Mouse (Mus musculus) midbrain, embryonic 11.5 days (tissue): ENCODE data around the gene Gpn3. TPM values are rescaled to one million over a fixed set of nuclear protein-coding genes. Genes with fewer than 3 reads are reported as not detected.

Source experiments
- ATAC-seq: fragments of 200-750 bp; cut with Nextera tagmentation; 2 replicates; pipeline ENCODE4 v1.8.0; 2017; ENCODE audit warnings: moderate TSS enrichment, moderate library complexity; ENCODE audit not compliant: low FRiP score
- DNase-seq: peaks from one replicate; pipeline ENCODE4 v3.0.0; 2015; ENCODE audit warnings: low spot score; ENCODE audit errors: missing footprints
- H3K27ac ChIP-seq: fragments of 300-500 bp; sonication (generic); 2 replicates; pipeline ENCODE4 v1.5.1; 2014; ENCODE audit warnings: low read depth, low read length
- H3K27me3 ChIP-seq: fragments of 300-500 bp; sonication (generic); 2 replicates; pipeline ENCODE4 v1.6.1; 2014; ENCODE audit warnings: mild to moderate bottlenecking, low read length, moderate library complexity, mixed read lengths; ENCODE audit not compliant: control insufficient read depth, insufficient read depth
- H3K36me3 ChIP-seq: fragments of 300-500 bp; sonication (generic); 2 replicates; pipeline ENCODE4 v1.6.1; 2014; ENCODE audit warnings: mild to moderate bottlenecking, low read length, moderate library complexity, mixed read lengths; ENCODE audit not compliant: control insufficient read depth, insufficient read depth
- H3K4me1 ChIP-seq: fragments of 300-500 bp; sonication (generic); 2 replicates; pipeline ENCODE4 v1.6.1; 2014; ENCODE audit warnings: low read length; ENCODE audit not compliant: control insufficient read depth, insufficient read depth
- H3K4me2 ChIP-seq: fragments of 300-500 bp; sonication (generic); 2 replicates; pipeline ENCODE4 v1.6.1; 2014; ENCODE audit warnings: mild to moderate bottlenecking, moderate library complexity
- H3K4me3 ChIP-seq: fragments of 300-500 bp; sonication (generic); 2 replicates; pipeline ENCODE4 v1.5.1; 2014; ENCODE audit warnings: low read depth, low read length
- H3K9ac ChIP-seq: fragments of 300-500 bp; sonication (generic); 2 replicates; pipeline ENCODE4 v1.6.1; 2014; ENCODE audit warnings: low read length
- H3K9me3 ChIP-seq: fragments of 300-500 bp; sonication (generic); 2 replicates; pipeline ENCODE4 v1.6.1; 2016; ENCODE audit warnings: low read length; ENCODE audit not compliant: control insufficient read depth
- WGBS: fragments of 180-500 bp; shearing (Covaris S2); extraction: QIAGEN DNeasy Blood & Tissue Kit; methylation state at CpG from one replicate; pipeline ENCODE4 v1.1.7; 2014; 5-methylcytosine and 5-hydroxymethylcytosine counted together
- polyA plus RNA-seq: library from polyadenylated mRNA; unstranded; fragments of >200 nt; fragmentation: Nextera tagmentation; extraction: Ambion mirVana; gene quantifications from 2 replicates; pipeline ENCODE4 v1.2.1, GENCODE M21; 2014

The Gpn3 gene
- polyA plus RNA-seq, 1 experiment from 2014 or later, result 61.2 TPM

DNA sequence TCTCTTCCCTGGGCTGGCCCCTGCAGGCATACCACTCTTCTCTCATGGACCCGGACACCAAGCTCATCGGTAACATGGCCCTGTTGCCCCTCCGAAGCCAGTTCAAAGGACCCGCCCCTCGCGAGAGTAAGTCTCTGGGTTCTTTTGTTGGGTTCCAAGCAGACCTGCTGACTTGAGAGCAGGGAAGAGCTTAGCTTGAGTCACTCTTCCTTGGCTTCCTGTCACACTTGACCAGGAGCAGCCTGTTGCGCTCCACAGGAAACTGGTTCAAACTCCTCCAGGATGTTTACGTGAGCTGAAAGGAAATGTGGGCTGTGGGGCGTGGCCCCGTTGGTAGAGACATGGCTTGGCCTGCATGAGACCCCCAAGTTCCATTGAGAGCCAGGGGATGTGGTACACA, 25.1 kb downstream of the Gpn3 start:
- H3K9ac ChIP-seq, result no peak overlapping the region
- H3K36me3 ChIP-seq, result peaks cover 2% of the 10 kb centered on the region; the same call in 1 of the 2 replicates
- H3K4me3 ChIP-seq, result no peak overlapping the region
- H3K4me2 ChIP-seq, result no peak overlapping the region
- DNase-seq (no peak), ATAC-seq (no peak)
- no peaks in the 10 kb centered on the region for H3K9me3 ChIP-seq
- H3K27me3 ChIP-seq, result no peaks in the 10 kb centered on the region
- WGBS, result 89% methylated on average over 10 of the region's 10 CpGs
- H3K27ac ChIP-seq, result no peak overlapping the region
- peaks cover 6% of the 10 kb centered on the region for H3K4me1 ChIP-seq

GRCm38 (mm10) chr5:122397495-122397894, 25.8 kb downstream of the Gpn3 start:
- WGBS, result 95% methylated on average over 8 of the region's 8 CpGs
- no peak overlapping the region for H3K9ac ChIP-seq
- DNase-seq, result no peak
- H3K9me3 ChIP-seq, result no peaks in the 10 kb centered on the region
- no peak overlapping the region for H3K4me3 ChIP-seq
- H3K27me3 ChIP-seq, result no peaks in the 10 kb centered on the region
- H3K4me1 ChIP-seq, result peaks cover 3% of the 10 kb centered on the region
- no peak overlapping the region for H3K27ac ChIP-seq
- ATAC-seq, result no peak
- no peak overlapping the region for H3K4me2 ChIP-seq
- peaks cover 2% of the 10 kb centered on the region; the same call in 1 of the 2 replicates for H3K36me3 ChIP-seq

GRCm38 (mm10) chr5:122399871-122400270, 28.2 kb downstream of the Gpn3 start:
- no peak overlapping the region for H3K27ac ChIP-seq
- no peaks in the 10 kb centered on the region for H3K27me3 ChIP-seq
- no peak overlapping the region for H3K9ac ChIP-seq
- DNase-seq (no peak), ATAC-seq (no peak)
- 91% methylated on average over 8 of the region's 8 CpGs for WGBS
- H3K9me3 ChIP-seq, result no peaks in the 10 kb centered on the region
- H3K36me3 ChIP-seq, result peaks cover 8% of the 10 kb centered on the region
- H3K4me3 ChIP-seq, result no peak overlapping the region
- H3K4me2 ChIP-seq, result no peak overlapping the region
- no peaks in the 10 kb centered on the region for H3K4me1 ChIP-seq

DNA sequence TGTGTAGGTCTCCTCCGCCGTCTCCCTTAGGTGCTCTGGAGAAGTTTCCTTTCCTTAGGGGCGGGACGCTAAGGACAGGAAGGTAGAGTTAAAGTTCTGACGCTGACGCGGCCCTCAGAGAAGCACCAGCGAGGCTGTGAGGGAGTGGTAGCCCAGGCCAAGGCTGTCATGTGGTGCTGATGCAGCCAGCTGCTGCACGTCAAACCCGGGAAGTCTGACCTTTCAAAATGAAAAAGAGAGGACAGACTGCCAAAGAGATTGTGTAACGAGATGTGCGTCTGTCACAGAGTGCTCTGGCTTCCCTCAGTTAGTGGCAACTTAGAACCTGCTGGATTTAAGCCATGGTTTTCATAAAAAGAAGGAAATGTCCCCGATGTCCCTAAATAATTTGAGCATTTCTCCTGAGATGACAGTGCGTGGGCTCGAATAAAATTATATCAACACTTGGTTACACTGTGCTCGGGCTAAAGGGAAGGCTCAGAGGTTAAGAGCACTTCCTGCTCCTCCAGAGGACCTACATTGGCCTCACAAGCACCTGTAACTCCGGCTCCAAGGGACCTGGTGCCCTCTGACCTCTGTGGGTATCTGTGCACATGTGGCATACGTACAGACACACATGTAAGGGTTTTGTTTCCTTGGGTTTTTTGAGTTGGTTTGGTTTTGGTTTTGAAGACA, 29.1 kb downstream of the Gpn3 start:
- ATAC-seq (no peak), DNase-seq (no peak)
- WGBS, result 89% methylated on average over 18 of the region's 18 CpGs
- H3K9ac ChIP-seq, result no peak overlapping the region
- no peak overlapping the region for H3K4me3 ChIP-seq
- H3K9me3 ChIP-seq, result no peaks in the 10 kb centered on the region
- no peak overlapping the region for H3K27ac ChIP-seq
- no peak overlapping the region for H3K4me2 ChIP-seq
- peaks cover 14% of the 10 kb centered on the region for H3K36me3 ChIP-seq
- no peaks in the 10 kb centered on the region for H3K27me3 ChIP-seq
- H3K4me1 ChIP-seq, result no peaks in the 10 kb centered on the region

DNA sequence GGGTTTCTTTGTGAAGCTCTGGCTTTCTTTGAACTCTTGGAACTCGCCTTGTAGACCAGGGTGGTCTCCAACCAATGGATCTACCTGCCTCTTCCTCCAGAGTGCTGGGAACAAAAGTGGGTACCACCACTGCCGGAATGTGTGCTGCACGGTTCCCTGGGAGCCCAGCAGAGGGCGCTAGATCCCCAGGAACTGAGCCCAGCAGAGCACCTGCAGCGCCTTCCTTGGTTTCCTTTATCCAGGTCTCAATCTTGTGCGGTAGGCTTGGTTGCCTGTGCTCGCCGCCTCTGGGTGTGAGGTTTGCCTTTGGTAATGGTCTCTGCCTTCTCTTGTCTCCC, 29.6 kb downstream of the Gpn3 start:
- ATAC-seq, result no peak
- peaks cover 17% of the 10 kb centered on the region for H3K36me3 ChIP-seq
- no peak overlapping the region for H3K4me2 ChIP-seq

GRCm38 (mm10) chr5:122402160-122402559, 30.5 kb downstream of the Gpn3 start:
- WGBS, result 90% methylated on average over 13 of the region's 13 CpGs
- H3K9me3 ChIP-seq, result no peaks in the 10 kb centered on the region; the same call in 1 of the 2 replicates
- no peak overlapping the region for H3K4me3 ChIP-seq
- no peak overlapping the region for H3K27ac ChIP-seq
- peaks cover 20% of the 10 kb centered on the region for H3K36me3 ChIP-seq
- no peak overlapping the region for H3K4me2 ChIP-seq
- H3K27me3 ChIP-seq, result no peaks in the 10 kb centered on the region
- no peak for DNase-seq
- no peak overlapping the region for H3K9ac ChIP-seq
- H3K4me1 ChIP-seq, result no peaks in the 10 kb centered on the region
- no peak for ATAC-seq

More for the DNA sequence above, 29.6 kb downstream of the Gpn3 start:
- Histone ChIP-seq H3K27ac (no peak overlapping the region), H3K4me1 (no peaks in the 10 kb centered on the region), H3K4me3 (no peak overlapping the region), H3K9ac (no peak overlapping the region), H3K9me3 (no peaks in the 10 kb centered on the region), H3K27me3 (no peaks in the 10 kb centered on the region)
- peak; percentile 95 for DNase-seq
- WGBS, result 17% methylated on average over 8 of the region's 8 CpGs

- H3K36me3 ChIP-seq, result peaks cover 23% of the 10 kb centered on the region
- H3K27me3 ChIP-seq, result no peaks in the 10 kb centered on the region
- H3K9me3 ChIP-seq, result no peaks in the 10 kb centered on the region; the same call in 1 of the 2 replicates
- H3K4me3 ChIP-seq, result no peak overlapping the region
- WGBS, result 83% methylated on average over 5 of the region's 5 CpGs
- no peak overlapping the region for H3K9ac ChIP-seq
- H3K4me2 ChIP-seq, result no peak overlapping the region
- no peak for DNase-seq
- ATAC-seq, result no peak
- no peak overlapping the region for H3K27ac ChIP-seq
- H3K4me1 ChIP-seq, result no peaks in the 10 kb centered on the region
These were observed 31.1 kb downstream of the Gpn3 start for GRCm38 (mm10) chr5:122402772-122403171.

GRCm38 (mm10) chr5:122403362-122403761, 31.7 kb downstream of the Gpn3 start:
- Histone ChIP-seq H3K4me1 (no peaks in the 10 kb centered on the region), H3K4me2 (no peak overlapping the region), H3K4me3 (no peak overlapping the region), H3K36me3 (peaks cover 23% of the 10 kb centered on the region), H3K27me3 (no peaks in the 10 kb centered on the region), H3K27ac (no peak overlapping the region), H3K9ac (no peak overlapping the region), H3K9me3 (no peaks in the 10 kb centered on the region; the same call in 1 of the 2 replicates)
- ATAC-seq (no peak), DNase-seq (no peak)
- WGBS, result 94% methylated on average over 12 of the region's 12 CpGs

- ATAC-seq (no peak), DNase-seq (no peak)
- 95% methylated on average over 10 of the region's 10 CpGs for WGBS
- Histone ChIP-seq H3K9ac (no peak overlapping the region), H3K36me3 (peaks cover 23% of the 10 kb centered on the region), H3K9me3 (no peaks in the 10 kb centered on the region; the same call in 1 of the 2 replicates), H3K27ac (no peak overlapping the region), H3K4me3 (no peak overlapping the region), H3K27me3 (no peaks in the 10 kb centered on the region), H3K4me2 (no peak overlapping the region), H3K4me1 (no peaks in the 10 kb centered on the region)
These were observed 33.9 kb downstream of the Gpn3 start for GRCm38 (mm10) chr5:122405537-122405936.
